Mouse (Mus musculus) heart, adult 18-20 months (tissue): Measurements from ENCODE around the gene E2f4. TPM values are rescaled to one million over a fixed set of nuclear protein-coding genes. Genes with fewer than 3 reads are reported as not detected.
A peak's percentile ranks its signal among the peaks of the same experiment; 100 is the strongest.
"Not testable (repeated sequence)": the region's sequence is repeated elsewhere in the genome, so short reads cannot be mapped to it uniquely, and the experiment has no call there.

Source experiments
- DNase-seq, 2 experiments: peaks; one replicate each; pipeline ENCODE4 v3.0.0; 2021 to 2022; ENCODE audit warnings: mixed read lengths in 1 of 2
- total RNA-seq, 2 experiments: library from RNA; stranded (reverse); gene quantifications; 2 replicates each; pipeline ENCODE4 v1.2.3; 2021

E2f4 gene
- total RNA-seq, 2 experiments from 2014 or later: 21.6 TPM

DNA sequence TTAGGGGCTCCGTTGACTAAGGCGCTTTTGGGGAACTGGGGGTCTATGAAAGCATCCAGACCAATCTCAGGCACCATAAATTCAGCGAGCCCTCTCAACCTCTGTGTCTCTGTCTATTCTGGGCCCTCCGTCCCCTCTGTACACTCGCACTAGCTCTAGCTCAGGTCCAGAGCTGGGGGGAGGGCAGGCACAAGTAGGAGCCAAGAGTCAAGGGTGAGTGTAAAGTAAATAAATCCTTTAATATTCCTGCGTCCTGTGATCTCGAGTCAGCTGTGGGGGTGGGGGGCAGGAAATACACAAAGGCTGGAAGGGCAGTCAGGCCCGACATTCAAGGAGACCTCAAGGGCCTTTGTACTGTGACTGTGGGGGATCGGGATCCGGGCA is 28.4 kb upstream of the E2f4 start:
- DNase-seq: no peak

- peak; percentile 81 to 84 for DNase-seq
Measured at GRCm38 (mm10) chr8:105269461-105269947, 28.0 kb upstream of the E2f4 start, which contains the start of gene Hsf4. Gene Hsf4, plus strand, starts transcription at chr8:105269801.

DNA sequence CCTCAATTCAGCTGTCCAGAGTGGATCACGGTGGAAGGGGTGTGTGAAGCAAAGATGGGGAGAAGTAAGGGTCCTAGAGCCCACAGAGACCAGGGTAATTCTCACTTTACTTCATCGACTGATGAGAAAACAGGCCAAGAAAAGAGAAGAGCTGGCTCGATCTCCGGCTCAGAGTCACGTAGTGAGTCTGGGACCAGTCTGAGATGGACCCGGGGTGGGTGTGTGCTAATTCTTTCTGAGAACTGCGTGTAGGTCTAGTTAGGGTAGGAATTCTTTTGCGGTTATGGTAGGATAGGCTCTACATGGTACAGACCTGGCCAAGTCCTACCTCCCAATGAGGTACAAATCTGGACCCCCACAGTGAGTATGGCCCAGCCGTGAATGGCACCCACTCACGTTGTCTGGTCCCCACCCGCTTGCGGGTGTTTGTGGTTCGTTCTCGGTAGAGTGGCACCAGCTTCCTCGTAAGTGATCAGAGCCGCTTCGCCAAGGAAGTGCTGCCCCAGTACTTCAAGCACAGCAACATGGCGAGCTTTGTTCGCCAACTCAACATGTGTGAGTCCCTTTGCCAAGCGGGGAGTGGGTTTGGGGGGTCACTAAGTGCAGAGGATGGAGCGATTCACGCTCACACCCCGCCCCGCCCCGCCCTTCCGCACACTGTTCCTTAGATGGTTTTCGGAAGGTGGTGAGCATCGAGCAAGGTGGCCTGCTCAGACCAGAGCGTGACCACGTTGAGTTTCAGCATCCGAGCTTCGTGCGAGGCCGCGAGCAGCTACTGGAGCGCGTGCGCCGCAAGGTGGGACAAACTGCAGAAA is 27.2 kb upstream of the E2f4 start:
- DNase-seq: no peak

- no peak for DNase-seq
Measured at GRCm38 (mm10) chr8:105270916-105271186, 26.6 kb upstream of the E2f4 start.

GRCm38 (mm10) chr8:105275387-105275786 is 22.1 kb upstream of the E2f4 start:
- DNase-seq: no peak

DNA sequence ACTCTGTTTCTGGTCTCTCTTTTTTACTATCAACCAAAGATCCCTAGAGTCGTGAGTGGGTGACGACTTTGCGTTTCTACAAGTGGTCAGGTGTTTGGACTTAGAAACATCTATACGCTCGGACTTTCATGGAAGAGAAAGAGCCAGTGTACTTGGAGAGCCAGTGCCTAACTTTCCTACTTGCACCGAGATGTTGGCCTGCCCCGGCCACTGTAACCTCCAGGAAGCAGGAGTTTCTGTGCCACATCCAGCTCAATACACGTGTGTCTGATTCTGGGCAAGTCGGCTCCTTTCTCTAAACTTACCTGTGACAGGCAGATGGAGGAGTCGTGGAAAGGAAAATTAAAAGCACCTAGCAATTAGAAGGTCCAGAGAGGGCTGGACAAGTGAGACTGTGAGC is 21.6 kb upstream of the E2f4 start, which contains the start of gene Nol3:
Nol3 (plus strand) TSS at position 301 of the 400 bp plus-strand sequence.
- DNase-seq: no peak

- peak; percentile 71 to 74 for DNase-seq
Measured at GRCm38 (mm10) chr8:105276292-105277120, 21.0 kb upstream of the E2f4 start.

DNA sequence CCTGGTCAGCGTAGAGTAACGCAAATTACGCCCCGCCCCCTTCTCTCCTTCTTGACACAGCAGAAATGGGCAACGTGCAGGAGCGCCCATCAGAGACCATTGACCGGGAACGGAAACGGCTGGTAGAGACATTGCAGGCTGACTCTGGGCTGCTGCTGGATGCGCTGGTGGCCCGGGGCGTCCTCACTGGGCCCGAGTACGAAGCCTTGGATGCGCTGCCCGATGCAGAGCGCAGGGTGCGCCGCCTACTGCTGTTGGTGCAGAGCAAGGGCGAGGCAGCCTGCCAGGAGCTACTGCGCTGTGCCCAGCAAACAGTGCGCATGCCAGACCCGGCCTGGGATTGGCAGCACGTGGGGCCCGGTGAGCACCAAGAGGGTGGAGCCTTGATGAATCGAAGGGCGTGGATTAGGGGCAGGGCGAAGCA is 18.5 kb upstream of the E2f4 start:
- peak; percentile 81 to 87 for DNase-seq

DNA sequence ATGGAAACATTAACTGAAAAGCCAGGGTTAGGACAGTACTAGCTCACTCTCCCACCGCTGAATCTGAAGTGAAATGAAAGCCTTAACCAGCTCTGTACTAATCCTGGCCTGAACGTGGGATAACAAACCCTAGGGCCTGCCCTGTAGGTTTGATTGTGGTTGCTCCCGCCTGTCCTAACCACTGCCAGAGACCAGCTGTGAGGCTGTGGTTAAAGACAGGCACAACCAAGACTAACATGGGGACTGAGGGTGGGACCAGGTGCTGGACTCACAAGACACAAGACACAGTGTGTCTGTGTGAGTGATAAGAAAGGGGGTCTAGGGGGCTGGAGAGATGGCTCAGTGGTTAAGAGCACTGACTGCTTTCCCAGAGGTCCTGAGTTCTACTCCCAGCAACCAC is 16.9 kb upstream of the E2f4 start:
- no peak for DNase-seq

GRCm38 (mm10) chr8:105281821-105282220 is 15.6 kb upstream of the E2f4 start:
- DNase-seq: no peak

DNA sequence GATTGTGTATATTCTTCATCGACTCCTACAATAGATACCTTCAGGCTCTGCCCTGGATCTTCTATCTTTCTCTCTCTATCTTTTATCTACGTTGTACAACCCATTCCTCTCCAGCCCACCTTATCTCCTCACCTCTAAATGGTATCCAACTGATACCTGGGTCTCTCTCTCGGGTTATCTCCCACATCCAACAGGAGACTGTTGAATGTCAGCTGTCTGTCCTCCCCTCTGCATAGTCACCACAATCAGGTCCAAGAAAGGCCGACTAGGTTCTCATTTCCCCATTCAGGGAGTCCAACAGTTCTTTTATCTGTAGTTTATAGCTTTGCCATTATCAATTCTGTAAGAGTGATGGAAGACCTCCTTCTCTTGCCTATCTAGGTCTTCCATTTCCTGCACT is 15.2 kb upstream of the E2f4 start:
- no peak for DNase-seq

GRCm38 (mm10) chr8:105283074-105283473 is 14.4 kb upstream of the E2f4 start:
- DNase-seq: peak in 1 of 2 experiments; percentile 60

- no peak for DNase-seq
Measured at GRCm38 (mm10) chr8:105285514-105285913, 11.9 kb upstream of the E2f4 start.

GRCm38 (mm10) chr8:105286907-105287306 is 10.6 kb upstream of the E2f4 start:
- DNase-seq: no peak

DNA sequence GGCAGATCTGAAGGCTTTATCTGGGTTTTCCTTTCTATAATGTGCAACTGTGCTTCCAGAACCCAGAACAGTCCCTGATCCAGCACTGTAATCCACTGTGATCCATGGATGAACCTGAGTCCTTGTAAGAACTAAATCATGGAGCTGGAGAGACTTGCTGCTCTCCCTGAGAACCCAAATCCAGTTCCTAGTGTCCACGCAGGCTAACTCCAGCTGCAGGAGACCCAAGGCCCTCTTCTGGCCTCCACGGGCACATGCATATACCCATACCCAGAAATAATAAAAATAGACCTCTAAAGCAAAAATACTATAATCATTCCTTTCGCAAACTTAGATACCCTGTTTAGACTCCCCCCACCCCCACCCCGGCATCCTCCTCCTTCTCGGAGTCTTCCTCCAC is 9.2 kb upstream of the E2f4 start:
- no peak for DNase-seq

GRCm38 (mm10) chr8:105288958-105289732 is 8.3 kb upstream of the E2f4 start:
- DNase-seq: peak; percentile 93 to 94

DNA sequence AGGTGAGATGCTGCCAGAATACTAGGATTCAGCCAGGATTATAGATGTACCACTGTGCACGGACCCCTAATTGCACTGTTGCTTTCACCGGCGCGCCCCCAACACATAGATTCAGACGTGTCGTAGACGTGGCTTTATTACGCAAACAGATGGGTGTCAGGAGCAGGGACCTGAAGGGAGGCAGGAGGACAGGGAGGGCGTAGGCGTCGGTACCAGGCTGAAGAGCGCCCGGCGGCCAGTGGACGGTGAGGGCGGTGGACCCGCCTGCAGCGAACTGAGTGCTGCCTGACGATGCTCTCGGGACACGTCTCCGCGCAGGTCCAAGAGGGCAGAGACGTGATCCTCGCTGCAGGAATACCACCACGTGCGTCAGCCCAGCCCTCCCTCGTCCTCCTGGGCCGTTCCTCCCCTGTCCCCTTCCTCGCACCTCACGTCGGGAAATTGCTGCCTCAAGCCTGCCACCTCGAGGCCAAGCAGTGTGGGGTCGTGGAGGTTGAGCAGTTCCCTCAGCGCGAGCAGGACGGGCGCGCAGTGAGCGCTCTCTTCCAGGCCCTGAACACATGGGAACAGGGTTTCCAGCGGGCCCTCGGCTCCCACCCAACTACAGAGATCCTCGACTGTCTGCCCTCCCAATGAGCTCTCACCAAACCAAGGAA is 7.5 kb upstream of the E2f4 start, which contains the start of gene 4931428F04Rik:
4931428F04Rik (minus strand) TSS at position 60 of the 656 bp plus-strand sequence.
- DNase-seq: no peak

DNA sequence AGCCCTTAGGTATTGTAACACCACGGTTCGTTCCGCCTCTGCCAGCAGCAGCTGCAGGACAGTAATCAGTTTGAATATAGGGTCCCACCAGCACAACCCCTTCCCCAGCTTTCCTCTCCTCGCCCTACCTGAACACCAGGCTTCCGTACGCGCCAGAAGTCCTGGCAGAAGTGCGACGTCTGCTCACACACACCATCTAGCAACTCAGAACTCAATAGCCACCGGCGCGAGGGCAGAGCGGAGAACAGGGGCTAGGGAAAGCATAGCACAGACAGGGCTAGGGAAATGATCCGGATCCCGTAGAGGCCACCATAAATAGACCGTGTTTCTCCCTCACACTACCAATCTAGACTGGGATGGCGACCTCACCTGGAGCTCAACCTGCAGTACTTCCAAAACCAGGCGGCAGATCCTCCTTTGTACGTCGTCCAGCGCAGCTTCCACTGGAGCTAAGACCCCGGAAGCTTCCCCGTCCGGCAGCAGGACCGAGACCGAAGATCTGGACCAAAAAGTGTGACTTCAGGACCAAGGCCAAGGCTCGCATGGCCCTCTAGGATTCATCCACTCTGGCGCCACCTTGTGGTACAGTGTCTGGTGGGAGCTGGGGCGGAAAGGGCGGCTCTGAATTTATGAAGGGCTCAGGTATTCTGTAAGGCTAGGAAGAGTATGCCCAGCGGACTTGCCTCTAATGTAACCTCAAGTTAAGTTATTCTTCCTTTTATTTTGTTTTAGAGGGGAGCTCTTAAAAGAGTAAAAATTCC is 6.7 kb upstream of the E2f4 start:
- DNase-seq: peak; percentile 86 to 98

DNA sequence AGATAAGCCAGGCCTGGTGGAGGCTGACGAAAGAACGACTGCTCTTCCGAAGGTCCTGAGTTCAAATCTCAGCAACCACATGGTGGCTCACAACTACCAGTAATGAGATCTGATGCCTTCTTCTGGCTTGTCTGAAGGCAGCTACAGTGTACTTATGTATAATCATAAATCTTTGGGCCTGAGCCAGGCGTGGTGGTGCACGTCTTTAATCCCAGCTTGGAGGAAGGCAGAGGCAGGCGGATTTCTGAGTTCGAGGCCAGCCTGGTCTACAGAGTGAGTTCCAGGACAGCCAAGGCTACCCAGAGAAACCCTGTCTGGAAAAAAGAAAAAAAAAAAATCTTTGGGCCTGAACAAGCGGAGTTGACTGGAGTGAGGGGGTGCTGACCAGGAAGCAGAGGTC is 6.1 kb upstream of the E2f4 start:
- not testable (repeated sequence) for DNase-seq

DNA sequence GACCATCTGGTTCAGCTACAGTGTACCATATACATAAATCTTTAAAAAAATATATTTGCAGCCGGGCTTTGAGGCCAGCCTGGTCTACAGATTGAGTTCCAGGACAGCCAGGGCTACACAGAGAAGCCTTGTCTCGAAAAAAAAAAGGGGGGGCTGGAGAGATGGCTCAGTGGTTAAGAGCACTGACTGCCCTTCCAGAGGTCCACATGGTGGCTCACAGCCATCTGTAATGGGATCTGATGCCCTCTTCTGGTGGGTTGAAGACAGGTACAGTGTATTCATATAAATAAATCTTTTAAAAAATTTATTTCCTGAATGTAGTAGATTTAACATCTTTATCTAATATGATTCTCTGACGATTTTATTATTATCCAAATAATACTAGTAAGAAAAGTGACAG is 5.7 kb upstream of the E2f4 start:
- not testable (repeated sequence) for DNase-seq

DNA sequence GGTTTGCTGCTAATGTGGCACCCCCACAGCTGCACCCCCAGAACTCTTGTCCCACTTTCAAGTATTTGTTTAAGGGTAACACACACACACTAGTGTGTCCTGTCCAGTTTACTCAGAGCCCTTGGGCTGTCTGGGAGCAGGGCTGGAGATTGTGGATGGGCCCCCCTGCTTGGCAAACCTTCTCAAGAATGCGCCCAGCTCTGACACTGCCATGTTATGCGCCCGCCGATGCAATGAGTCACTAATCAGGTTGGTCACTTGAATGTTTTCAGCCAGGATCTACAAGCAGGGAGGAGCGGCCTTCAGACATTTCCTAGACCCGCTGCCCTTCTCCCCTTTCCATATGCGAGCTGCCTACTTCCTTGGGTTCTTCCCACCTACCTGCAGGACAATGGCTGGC is 5.0 kb upstream of the E2f4 start:
- no peak for DNase-seq
